Mouse (Mus musculus) MEL (cell line): Measurements from ENCODE around the gene Myo18a.

ENCODE experiments used
- BHLHE40 ChIP-seq: IDR thresholded peaks from 2 replicates; pipeline ENCODE4 v1.6.1; 2012; ENCODE audit warnings: low read depth, mild to moderate bottlenecking, inconsistent platforms, low read length, improper control_type of control experiment, borderline replicate concordance
- CTCF ChIP-seq, 3 experiments: IDR thresholded peaks in 2 of 3; conservative IDR thresholded peaks in 1 of 3; 2 replicates each; pipeline ENCODE4 v1.5.1; 2011 to 2012; ENCODE audit warnings: low read length in 3 of 3, low read depth in 2 of 3, mild to moderate bottlenecking in 2 of 3, improper control_type of control experiment in 1 of 3, inconsistent platforms in 1 of 3, mixed read lengths in 1 of 3, moderate library complexity in 1 of 3; ENCODE audit not compliant: control insufficient read depth in 1 of 3, insufficient read depth in 1 of 3, poor library complexity in 1 of 3, severe bottlenecking in 1 of 3
- KAT2A ChIP-seq: conservative IDR thresholded peaks from 2 replicates; pipeline ENCODE4 v1.6.1; 2012; ENCODE audit warnings: low read depth, low read length, improper control_type of control experiment, inconsistent platforms
- POLR2A ChIP-seq, 2 experiments: IDR thresholded peaks; 2 replicates each; pipeline ENCODE4 v1.6.1; 2011 to 2012; ENCODE audit warnings: low read length in 2 of 2, mild to moderate bottlenecking in 2 of 2, control low read depth in 1 of 2, improper control_type of control experiment in 1 of 2, low read depth in 1 of 2, moderate library complexity in 1 of 2; ENCODE audit not compliant: control insufficient read depth in 1 of 2, insufficient read depth in 1 of 2, poor library complexity in 1 of 2
- TBP ChIP-seq: IDR thresholded peaks from 2 replicates; pipeline ENCODE4 v1.8.0; 2011; ENCODE audit warnings: low read depth, low read length, improper control_type of control experiment

GRCm38 (mm10) chr11:77851483-77852010 lies 88.5 kb downstream of the Myo18a start:
- no peak for TF ChIP-seq POLR2A (IDR thresholded peaks at IDR 0.05; ENCODE audit: control insufficient read depth in 1 of 2, insufficient read depth in 1 of 2, low read depth in 1 of 2, low read length in 2 of 2, poor library complexity in 1 of 2)
- no peak for TF ChIP-seq CTCF (IDR thresholded peaks at IDR 0.05 in 2 of 3, conservative IDR thresholded peaks at IDR 0.05 in 1 of 3; ENCODE audit: control insufficient read depth in 1 of 3, insufficient read depth in 1 of 3, low read depth in 2 of 3, low read length in 3 of 3, poor library complexity in 1 of 3, severe bottlenecking in 1 of 3)
- TF ChIP-seq BHLHE40 = no peak
- TF ChIP-seq TBP = no peak
- no peak for TF ChIP-seq KAT2A
